Comparison of ENCODE assay signal across 9 mouse cellular contexts in genomic region chr2:160578384-160579320, GRCm38 (mm10).
DNase-seq lines count a peak whose midpoint lies in the region; ATAC-seq and TF ChIP-seq lines count a peak whose summit lies in the region.
"Had no signal": no experiment of that assay in that cellular context is flagged by ENCODE, and none has a peak within 500 bp of the region (broad histone marks: within the 10 kb centered on the region; RNA-seq: fewer than 3 reads in every experiment).

No protein-coding gene starts in this region.

- intact Hi-C loops in heart, adult 2 months (cut with DNase I), result loop anchor here (1.0 to 5.0 kb wide), 4 partner anchors 164 to 1666 kb away; no protein-coding TSS in a partner anchor

- H3K9ac ChIP-seq in heart, adult 2 months (ENCODE audit: low read depth, low read length), result no peak overlapping the region
- H3K9ac ChIP-seq in liver, embryonic 14.5 days (replicated peaks), result no peak overlapping the region
- no peak overlapping the region for H3K9ac ChIP-seq in neural tube, embryonic 12.5 days
- H3K9ac ChIP-seq in stomach, postnatal 0 days (ENCODE audit: low read length), result no peak overlapping the region
- H3K9ac ChIP-seq: embryonic facial prominence, embryonic 13.5 days had no signal

- peak; percentile 99 for TF ChIP-seq CTCF in heart, adult 2 months (IDR thresholded peaks at IDR 0.05)
- TF ChIP-seq CTCF in liver, embryonic 14.5 days (IDR thresholded peaks at IDR 0.05; ENCODE audit: low read depth), result peak; percentile 95
- peak; percentile 99 for TF ChIP-seq CTCF in stomach, postnatal 0 days (IDR thresholded peaks at IDR 0.05; ENCODE audit: low read depth)

- peaks cover 58% of the 10 kb centered on the region for H3K27me3 ChIP-seq in embryonic facial prominence, embryonic 10.5 days (replicated peaks; ENCODE audit: low read depth, poor library complexity, severe bottlenecking)
- 0 out of 2 replicates have a peak, but pooled peaks cover 2% of the 10 kb centered on the region for H3K27me3 ChIP-seq in heart, adult 2 months (ENCODE audit: control insufficient read depth, insufficient read depth, low read length)
- H3K27me3 ChIP-seq in liver, embryonic 14.5 days (ENCODE audit: control insufficient read depth, insufficient read depth, low read length), result peaks cover 16% of the 10 kb centered on the region
- peaks cover 45% of the 10 kb centered on the region for H3K27me3 ChIP-seq in neural tube, embryonic 12.5 days (replicated peaks)
- H3K27me3 ChIP-seq in stomach, postnatal 0 days (ENCODE audit: control insufficient read depth, insufficient read depth, low read length), result peaks cover 4% of the 10 kb centered on the region; the same call in 1 of the 2 replicates

- peak; percentile 86 for TF ChIP-seq EP300 in heart, adult 2 months (IDR thresholded peaks at IDR 0.05; ENCODE audit: insufficient read depth, low read depth, low read length)
- no peak for TF ChIP-seq EP300 in liver, embryonic 14.5 days (IDR thresholded peaks at IDR 0.05; ENCODE audit: low read depth)
- no peak for TF ChIP-seq EP300 in stomach, postnatal 0 days (optimal IDR thresholded peaks at IDR 0.05)

- TF ChIP-seq POLR2A in heart, adult 2 months (IDR thresholded peaks at IDR 0.05; ENCODE audit: insufficient read depth, low read depth, low read length), result no peak

- H3K79me2 ChIP-seq in heart, adult 2 months (replicated peaks; ENCODE audit: control insufficient read depth, insufficient read depth, low read length), result no peaks in the 10 kb centered on the region

- no peak overlapping the region for H3K27ac ChIP-seq in embryonic facial prominence, embryonic 10.5 days (replicated peaks)
- H3K27ac ChIP-seq in heart, adult 2 months, result no peak overlapping the region
- H3K27ac ChIP-seq in liver, embryonic 14.5 days, result no peak overlapping the region
- no peak overlapping the region for H3K27ac ChIP-seq in neural tube, embryonic 12.5 days
- no peak overlapping the region for H3K27ac ChIP-seq in stomach, postnatal 0 days (replicated peaks)
- H3K27ac ChIP-seq: embryonic facial prominence, embryonic 13.5 days had no signal

- DNase-seq in A20 (ENCODE audit: low read depth, low spot score), result peak; percentile 90
- DNase-seq in adrenal gland, postnatal 10 days, result peak; percentile 92
- peak; percentile 87 for DNase-seq in embryonic facial prominence, embryonic 10.5 days (ENCODE audit: low spot score)
- DNase-seq in heart, adult 2 months, result peak; percentile 78 to 89
- DNase-seq in kidney, postnatal 10 days, result peak; percentile 93
- DNase-seq in liver, embryonic 14.5 days (ENCODE audit: low read depth in 3 of 3, low spot score in 3 of 3), result peak in 1 of 3 experiments; percentile 19
- DNase-seq in stomach, postnatal 0 days (ENCODE audit: low spot score), result peak; percentile 82

- no peaks in the 10 kb centered on the region for H3K9me3 ChIP-seq in embryonic facial prominence, embryonic 10.5 days
- H3K9me3 ChIP-seq in liver, embryonic 14.5 days (ENCODE audit: control insufficient read depth, low read length), result no peaks in the 10 kb centered on the region
- H3K9me3 ChIP-seq in neural tube, embryonic 12.5 days, result no peaks in the 10 kb centered on the region
- no peaks in the 10 kb centered on the region for H3K9me3 ChIP-seq in stomach, postnatal 0 days (ENCODE audit: control insufficient read depth, low read length)
- H3K9me3 ChIP-seq: embryonic facial prominence, embryonic 13.5 days had no signal

- no peak for ATAC-seq in liver, embryonic 14.5 days (ENCODE audit: insufficient read depth)
- peak; percentile 48; the same call in 1 of the 2 replicates for ATAC-seq in neural tube, embryonic 12.5 days (ENCODE audit: low FRiP score, low read depth)
- peak; percentile 63; the same call in 1 of the 2 replicates for ATAC-seq in stomach, postnatal 0 days (ENCODE audit: low FRiP score, low TSS enrichment)

- no peaks in the 10 kb centered on the region for H3K36me3 ChIP-seq in embryonic facial prominence, embryonic 10.5 days (replicated peaks)
- H3K36me3 ChIP-seq in heart, adult 2 months (ENCODE audit: control insufficient read depth, insufficient read depth, low read length), result no peaks in the 10 kb centered on the region
- no peaks in the 10 kb centered on the region for H3K36me3 ChIP-seq in liver, embryonic 14.5 days (replicated peaks; ENCODE audit: control insufficient read depth, insufficient read depth, low read depth)
- no peaks in the 10 kb centered on the region for H3K36me3 ChIP-seq in neural tube, embryonic 12.5 days
- no peaks in the 10 kb centered on the region for H3K36me3 ChIP-seq in stomach, postnatal 0 days (ENCODE audit: control insufficient read depth, insufficient read depth, low read length)
- H3K36me3 ChIP-seq: embryonic facial prominence, embryonic 13.5 days had no signal

- peaks cover 11% of the 10 kb centered on the region; the same call in 1 of the 2 replicates for H3K4me1 ChIP-seq in embryonic facial prominence, embryonic 10.5 days
- H3K4me1 ChIP-seq in heart, adult 2 months (ENCODE audit: control insufficient read depth, insufficient read depth, low read length), result no peaks in the 10 kb centered on the region
- H3K4me1 ChIP-seq in liver, embryonic 14.5 days (replicated peaks; ENCODE audit: control insufficient read depth in 2 of 2, insufficient read depth in 2 of 2, low read length in 1 of 2), result no peaks in the 10 kb centered on the region
- H3K4me1 ChIP-seq in neural tube, embryonic 12.5 days, result peaks cover 6% of the 10 kb centered on the region
- no peaks in the 10 kb centered on the region for H3K4me1 ChIP-seq in stomach, postnatal 0 days (replicated peaks; ENCODE audit: control insufficient read depth, insufficient read depth)
- H3K4me1 ChIP-seq: embryonic facial prominence, embryonic 13.5 days had no signal

- no peak overlapping the region for H3K4me3 ChIP-seq in embryonic facial prominence, embryonic 10.5 days
- H3K4me3 ChIP-seq in heart, adult 2 months, result no peak overlapping the region
- H3K4me3 ChIP-seq in liver, embryonic 14.5 days (ENCODE audit: insufficient read depth in 1 of 2, low read depth in 2 of 2, low read length in 2 of 2), result no peak overlapping the region
- no peak overlapping the region for H3K4me3 ChIP-seq in neural tube, embryonic 12.5 days
- H3K4me3 ChIP-seq in stomach, postnatal 0 days (ENCODE audit: low read depth, low read length), result no peak overlapping the region
- H3K4me3 ChIP-seq: embryonic facial prominence, embryonic 13.5 days had no signal

- 8% methylated on average over 17 of the region's 17 CpGs for WGBS in embryonic facial prominence, embryonic 10.5 days
- 12% methylated on average over 17 of the region's 17 CpGs for WGBS in heart, adult 2 months
- 9% methylated on average over 17 of the region's 17 CpGs for WGBS in liver, embryonic 14.5 days (ENCODE audit: insufficient replicate concordance)
- 7% methylated on average over 17 of the region's 17 CpGs for WGBS in neural tube, embryonic 12.5 days
- WGBS in stomach, postnatal 0 days, result 11% methylated on average over 17 of the region's 17 CpGs

- H3K4me2 ChIP-seq in liver, embryonic 14.5 days (ENCODE audit: low read depth), result no peak overlapping the region
- 0 out of 2 replicates have a peak overlapping the region, but pooled peaks have one; percentile 31 for H3K4me2 ChIP-seq in neural tube, embryonic 12.5 days (replicated peaks)
- no peak overlapping the region for H3K4me2 ChIP-seq in stomach, postnatal 0 days (replicated peaks; ENCODE audit: low read depth)
- H3K4me2 ChIP-seq: embryonic facial prominence, embryonic 13.5 days had no signal
